Mouse (Mus musculus) stomach, postnatal 0 days (tissue): Measurements from ENCODE around the gene Gm572. TPM values are rescaled to one million over a fixed set of nuclear protein-coding genes. Genes with fewer than 3 reads are reported as not detected.

ENCODE experiments used
- ATAC-seq: fragments of 200-750 bp; cut with Nextera tagmentation; 2 replicates; pipeline ENCODE4 v1.8.0; 2017; ENCODE audit not compliant: low FRiP score, low TSS enrichment
- DNase-seq: peaks from one replicate; pipeline ENCODE4 v3.0.0-alpha.2; 2016; ENCODE audit warnings: low spot score
- H3K27ac ChIP-seq: fragments of 300-500 bp; sonication (generic); replicated peaks from 2 replicates; pipeline ENCODE4 v1.5.1; 2014; ENCODE audit warnings: mild to moderate bottlenecking, control low read depth
- H3K27me3 ChIP-seq: fragments of 300-500 bp; sonication (generic); 2 replicates; pipeline ENCODE4 v1.6.1; 2014; ENCODE audit warnings: low read length; ENCODE audit not compliant: control insufficient read depth, insufficient read depth
- H3K36me3 ChIP-seq: fragments of 300-500 bp; sonication (generic); 2 replicates; pipeline ENCODE4 v1.6.1; 2014; ENCODE audit warnings: low read length, mixed read lengths; ENCODE audit not compliant: control insufficient read depth, insufficient read depth
- H3K4me1 ChIP-seq: fragments of 300-500 bp; sonication (generic); replicated peaks from 2 replicates; pipeline ENCODE4 v1.6.1; 2014; ENCODE audit warnings: antibody characterized with exemption; ENCODE audit not compliant: control insufficient read depth, insufficient read depth
- H3K4me2 ChIP-seq: fragments of 300-500 bp; sonication (generic); replicated peaks from 2 replicates; pipeline ENCODE4 v1.6.1; 2014; ENCODE audit warnings: low read depth, mild to moderate bottlenecking, control low read depth, moderate library complexity
- H3K4me3 ChIP-seq: fragments of 300-500 bp; sonication (generic); 2 replicates; pipeline ENCODE4 v1.5.1; 2014; ENCODE audit warnings: low read depth, low read length, control low read depth
- H3K9ac ChIP-seq: fragments of 300-500 bp; sonication (generic); 2 replicates; pipeline ENCODE4 v1.6.1; 2014; ENCODE audit warnings: mild to moderate bottlenecking, low read length, control low read depth, mixed read lengths
- H3K9me3 ChIP-seq: fragments of 300-500 bp; sonication (generic); 2 replicates; pipeline ENCODE4 v1.6.1; 2016; ENCODE audit warnings: low read length; ENCODE audit not compliant: control insufficient read depth
- CTCF ChIP-seq: IDR thresholded peaks from 2 replicates; pipeline ENCODE4 v1.5.1; 2016; ENCODE audit warnings: antibody characterized with exemption, low read depth, mild to moderate bottlenecking, moderate library complexity
- EP300 ChIP-seq: optimal IDR thresholded peaks from 2 replicates; pipeline ENCODE3; 2016; ENCODE audit warnings: antibody characterized with exemption
- WGBS: fragments of 180-500 bp; shearing (Covaris S2); extraction: QIAGEN DNeasy Blood & Tissue Kit; methylation state at CpG from one replicate; pipeline ENCODE4 v1.1.7; 2014; 5-methylcytosine and 5-hydroxymethylcytosine counted together
- polyA plus RNA-seq: library from polyadenylated mRNA; unstranded; fragments of >200 nt; fragmentation: Nextera tagmentation; extraction: Ambion mirVana; gene quantifications from 2 replicates; pipeline ENCODE4 v1.2.1, GENCODE M21; 2015

The Gm572 gene
- polyA plus RNA-seq, 1 experiment from 2014 or later, result 0.16 TPM

GRCm38 (mm10) chr4:148607758-148608157 is 35.4 kb upstream of the Gm572 start:
- peak; percentile 51; the same call in 1 of the 2 replicates for ATAC-seq
- TF ChIP-seq CTCF (peak; percentile 95), EP300 (no peak)
- Histone ChIP-seq H3K27ac (no peak overlapping the region), H3K27me3 (no peaks in the 10 kb centered on the region), H3K4me3 (no peak overlapping the region), H3K9ac (no peak overlapping the region), H3K9me3 (no peaks in the 10 kb centered on the region), H3K4me2 (no peak overlapping the region), H3K4me1 (no peaks in the 10 kb centered on the region), H3K36me3 (no peaks in the 10 kb centered on the region; the same call in 1 of the 2 replicates)
- peak; percentile 87 for DNase-seq
- WGBS, result 24% methylated on average over 5 of the region's 5 CpGs

- Histone ChIP-seq H3K27me3 (no peaks in the 10 kb centered on the region), H3K9me3 (no peaks in the 10 kb centered on the region), H3K36me3 (peaks cover 4% of the 10 kb centered on the region; the same call in 1 of the 2 replicates), H3K9ac (no peak overlapping the region), H3K4me3 (no peak overlapping the region), H3K4me2 (no peak overlapping the region), H3K4me1 (no peaks in the 10 kb centered on the region), H3K27ac (no peak overlapping the region)
- no peak for TF ChIP-seq EP300
- no peak for TF ChIP-seq CTCF
- DNase-seq, result no peak
- ATAC-seq, result no peak
- WGBS, result 76% methylated on average over 5 of the region's 5 CpGs
Observed at GRCm38 (mm10) chr4:148609805-148610204, 33.3 kb upstream of the Gm572 start.

GRCm38 (mm10) chr4:148610631-148611364 is 32.3 kb upstream of the Gm572 start:
- Histone ChIP-seq H3K27me3 (no peaks in the 10 kb centered on the region), H3K4me3 (no peak overlapping the region), H3K9me3 (no peaks in the 10 kb centered on the region), H3K27ac (no peak overlapping the region), H3K4me1 (no peaks in the 10 kb centered on the region), H3K36me3 (peaks cover 6% of the 10 kb centered on the region; the same call in 1 of the 2 replicates), H3K4me2 (no peak overlapping the region), H3K9ac (no peak overlapping the region)
- no peak for ATAC-seq
- DNase-seq, result no peak
- no peak for TF ChIP-seq EP300
- TF ChIP-seq CTCF, result no peak
- 65% methylated on average over 5 of the region's 5 CpGs for WGBS

- no peak overlapping the region for H3K27ac ChIP-seq
- H3K4me3 ChIP-seq, result no peak overlapping the region
- peaks cover 10% of the 10 kb centered on the region for H3K36me3 ChIP-seq
- H3K9ac ChIP-seq, result no peak overlapping the region
- no peaks in the 10 kb centered on the region for H3K27me3 ChIP-seq
- DNase-seq (no peak), ATAC-seq (no peak)
- no peaks in the 10 kb centered on the region for H3K4me1 ChIP-seq
- no peak overlapping the region for H3K4me2 ChIP-seq
- no peaks in the 10 kb centered on the region for H3K9me3 ChIP-seq
- WGBS, result 33% methylated on average over 4 of the region's 4 CpGs
- TF ChIP-seq EP300 (no peak), CTCF (no peak)
Observed at GRCm38 (mm10) chr4:148612557-148612956, 30.6 kb upstream of the Gm572 start.

GRCm38 (mm10) chr4:148613738-148614137 is 29.4 kb upstream of the Gm572 start:
- H3K4me3 ChIP-seq, result no peak overlapping the region
- ATAC-seq (no peak), DNase-seq (no peak)
- no peak overlapping the region for H3K9ac ChIP-seq
- H3K9me3 ChIP-seq, result no peaks in the 10 kb centered on the region
- H3K27me3 ChIP-seq, result no peaks in the 10 kb centered on the region
- no peaks in the 10 kb centered on the region for H3K4me1 ChIP-seq
- no peak for TF ChIP-seq EP300
- TF ChIP-seq CTCF, result no peak
- no peak overlapping the region for H3K4me2 ChIP-seq
- no peak overlapping the region for H3K27ac ChIP-seq
- peaks cover 17% of the 10 kb centered on the region for H3K36me3 ChIP-seq
- 78% methylated on average over 9 of the region's 9 CpGs for WGBS

GRCm38 (mm10) chr4:148619805-148620204 is 23.3 kb upstream of the Gm572 start:
- H3K27ac ChIP-seq, result no peak overlapping the region
- H3K4me2 ChIP-seq, result no peak overlapping the region
- no peaks in the 10 kb centered on the region for H3K9me3 ChIP-seq
- H3K9ac ChIP-seq, result no peak overlapping the region
- H3K4me3 ChIP-seq, result no peak overlapping the region
- no peaks in the 10 kb centered on the region for H3K4me1 ChIP-seq
- TF ChIP-seq CTCF (no peak), EP300 (no peak)
- DNase-seq (no peak), ATAC-seq (no peak)
- WGBS, result 38% methylated on average over 1 of the region's 1 CpGs
- H3K36me3 ChIP-seq, result peaks cover 38% of the 10 kb centered on the region
- no peaks in the 10 kb centered on the region for H3K27me3 ChIP-seq
